Mouse (Mus musculus): ENCODE results near the gene Slc25a48.

The Slc25a48 gene

DNA sequence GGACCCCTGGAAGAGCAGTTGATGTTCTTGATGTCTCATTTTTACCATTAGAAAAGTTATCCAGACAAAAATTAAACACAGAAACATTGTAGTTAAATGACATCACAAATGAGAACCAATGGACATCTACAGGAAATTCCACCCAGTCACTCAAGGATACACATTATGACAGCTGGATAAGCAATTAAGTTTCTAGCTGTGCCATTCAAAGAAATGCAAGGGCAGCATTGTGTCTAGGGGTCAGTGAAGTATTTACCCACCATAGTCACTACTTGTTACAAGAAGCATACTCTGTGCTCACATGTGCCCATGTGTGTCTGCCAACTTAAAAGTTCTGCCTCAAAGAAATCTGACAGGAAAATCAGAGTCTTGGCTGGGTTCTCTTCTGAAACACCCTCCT, 75.4 kb downstream of the Slc25a48 start:
- DNase-seq = no peak

DNA sequence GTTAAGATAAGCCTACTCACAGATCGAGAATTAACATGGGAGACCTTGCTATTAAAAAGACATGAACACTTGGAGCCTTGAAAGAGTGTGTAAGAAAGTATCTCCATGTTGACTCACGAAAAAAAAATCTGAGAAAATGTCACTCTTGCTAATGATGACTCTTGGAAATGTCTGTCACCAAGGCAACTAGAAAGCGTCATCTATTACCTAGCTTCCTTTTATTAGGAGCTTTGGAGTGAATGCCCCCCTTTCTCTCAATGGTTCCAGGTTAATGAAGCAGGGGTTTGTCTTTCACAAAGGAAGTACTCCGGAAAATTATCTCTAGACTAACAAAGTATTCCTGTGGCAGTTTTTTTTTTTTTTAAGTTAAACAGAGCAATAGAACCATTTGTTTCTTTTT, 78.2 kb downstream of the Slc25a48 start:
- no peak for DNase-seq

DNA sequence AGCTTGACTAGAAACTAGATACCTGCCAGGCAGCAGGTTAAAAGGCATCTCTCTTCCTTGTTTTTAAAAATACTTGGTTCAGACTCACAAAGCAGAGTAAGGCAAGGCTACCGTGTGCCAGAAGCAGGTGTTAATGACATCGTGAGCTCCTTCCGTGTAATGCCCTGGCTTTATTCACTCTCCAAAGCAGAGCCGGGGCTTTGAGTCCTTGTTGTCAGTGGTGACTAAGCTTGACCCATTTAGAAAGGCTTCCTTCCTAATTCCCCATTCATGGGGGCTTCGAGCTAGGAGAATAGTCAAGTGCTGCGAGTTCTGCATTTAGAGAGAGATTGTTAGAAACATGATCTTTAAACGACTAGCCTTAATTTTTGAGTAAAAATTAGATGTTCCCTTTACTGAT, 78.7 kb downstream of the Slc25a48 start:
- DNase-seq = no peak

DNA sequence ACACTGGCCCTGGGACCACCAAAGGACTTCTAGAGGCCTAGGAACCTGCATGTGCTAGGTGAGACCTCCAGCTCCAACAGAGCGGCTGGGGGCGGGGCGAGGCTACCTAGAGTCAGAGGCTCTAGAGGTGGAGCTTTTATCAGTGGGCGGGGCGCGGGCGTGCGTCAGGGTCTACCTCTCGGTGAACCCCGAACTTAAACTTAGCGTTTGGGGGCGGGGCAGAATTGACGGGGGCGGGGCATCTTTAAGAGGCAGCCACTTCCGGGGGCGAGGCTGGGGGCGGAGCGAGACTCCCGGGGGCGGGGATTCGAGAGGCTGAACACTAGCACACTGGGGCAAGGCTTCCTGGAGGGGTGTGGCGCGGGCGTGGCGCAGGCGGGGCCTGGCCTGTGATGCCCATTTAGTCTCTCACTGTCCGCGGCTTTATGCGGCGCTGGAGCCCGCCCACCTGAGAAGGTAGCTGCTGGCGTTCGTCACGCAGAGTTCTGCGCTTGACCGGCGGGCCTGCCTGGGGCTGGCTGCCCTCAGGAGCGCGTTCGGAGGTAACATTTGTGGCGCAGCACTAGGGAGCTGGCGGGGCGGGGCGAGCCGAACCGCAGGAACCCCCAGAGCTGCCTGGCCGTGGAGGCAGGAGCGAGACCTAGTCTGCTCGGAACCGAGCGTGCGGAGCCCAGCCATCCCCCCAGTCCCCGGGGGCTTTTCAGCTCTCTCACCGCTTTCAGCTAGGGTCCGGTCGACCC, 84.1 kb downstream of the Slc25a48 start, which contains the start of gene Fbxl21:
TSS of gene Fbxl21 (plus strand) at position 392 of the 740 bp plus-strand sequence.
- DNase-seq = peak; percentile 90 to 91

DNA sequence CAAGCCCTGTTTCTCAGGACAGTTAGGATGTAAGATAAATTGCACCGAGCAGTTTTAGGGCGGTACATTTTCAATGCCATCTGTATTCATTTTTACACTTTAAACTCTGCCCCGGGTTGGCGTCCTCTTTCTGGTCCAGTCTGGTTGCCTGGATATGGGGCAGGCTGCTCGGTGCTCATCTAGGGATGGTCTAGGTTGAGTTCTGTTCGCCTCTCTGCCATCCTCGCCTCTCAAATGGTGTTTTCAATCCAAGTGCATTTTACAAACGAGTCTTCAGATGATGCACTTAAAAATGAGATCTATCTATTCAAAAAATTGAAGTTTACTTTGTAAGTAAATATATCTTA, 84.6 kb downstream of the Slc25a48 start:
- DNase-seq = no peak
